Mouse (Mus musculus): ENCODE measurements at regions not wholly inside any gene's neighbourhood (a gene's known extent, or its start where the extent isn't known, plus 50 kb on each side); places are given as distances from the start of the nearest gene placed in this dataset.

GRCm38 (mm10) chr13:91322331-91322730, 98.6 kb upstream of the Atg10 start:
- TF ChIP-seq CTCF (conservative IDR thresholded peaks at IDR 0.05; ENCODE audit: low read length) = no peak
- TF ChIP-seq POU5F1 (IDR thresholded peaks at IDR 0.05; ENCODE audit: borderline replicate concordance, low read length) = no peak
